Mouse (Mus musculus): Measurements from ENCODE around the gene Snai1. TPM values are rescaled to one million over a fixed set of nuclear protein-coding genes. Genes with fewer than 3 reads are reported as not detected.

The Snai1 gene
- polyA plus RNA-seq, 1 experiment: 48.1 TPM

DNA sequence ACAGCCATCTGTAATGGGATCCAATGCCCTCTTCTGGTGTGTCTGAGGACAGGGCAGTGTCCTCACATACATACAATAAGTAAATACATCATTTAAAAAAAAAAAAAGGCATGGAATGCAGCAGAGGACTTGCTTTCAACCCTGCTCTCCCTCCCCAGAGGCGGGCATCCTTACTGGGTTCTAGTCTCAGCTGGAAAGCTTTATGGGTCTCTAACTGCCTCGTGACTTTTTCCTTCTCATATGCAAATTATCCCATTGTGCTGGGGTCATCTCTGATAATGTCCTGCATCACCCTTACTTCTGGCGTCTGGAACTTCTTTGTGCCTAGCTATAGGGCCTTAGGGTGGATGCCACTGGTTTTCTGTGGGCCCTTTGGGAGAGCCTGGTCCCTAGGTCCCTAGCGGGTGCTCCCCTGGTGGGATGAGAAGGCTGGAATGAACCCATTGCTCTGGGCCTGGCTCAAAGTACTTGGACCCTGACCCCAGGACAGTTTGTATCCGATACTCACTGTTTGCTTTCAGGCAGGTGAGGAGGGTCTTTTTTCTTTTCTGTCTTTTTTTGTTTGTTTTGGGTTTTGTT, 8.0 kb upstream of the Snai1 start:
- TF ChIP-seq MYOG (IDR thresholded peaks at IDR 0.05; ENCODE audit: control insufficient read depth, extremely low read depth, insufficient read length) (no peak), MYOD1 (IDR thresholded peaks at IDR 0.05; ENCODE audit: control insufficient read depth, insufficient read length, low read depth) (no peak), CTCF (IDR thresholded peaks at IDR 0.05; ENCODE audit: control insufficient read depth, insufficient read depth, insufficient read length) (no peak), FOSL1 (IDR thresholded peaks at IDR 0.05; ENCODE audit: insufficient read depth, low read length, poor library complexity, severe bottlenecking) (no peak), USF1 (IDR thresholded peaks at IDR 0.05; ENCODE audit: low read depth) (no peak), CEBPB (IDR thresholded peaks at IDR 0.05; ENCODE audit: low read depth) (no peak), MAX (IDR thresholded peaks at IDR 0.05) (no peak)
- no peaks in the 10 kb centered on the region for H3K79me2 ChIP-seq (ENCODE audit: control insufficient read depth, insufficient read depth)
- H3ac ChIP-seq (ENCODE audit: control insufficient read depth, insufficient read length, low read depth): no peak overlapping the region
- no peak overlapping the region for H3K4me3 ChIP-seq (ENCODE audit: insufficient read depth, poor library complexity, severe bottlenecking)
- H3K36me3 ChIP-seq (ENCODE audit: control insufficient read depth, insufficient read depth): no peaks in the 10 kb centered on the region
- H3K27me3 ChIP-seq (ENCODE audit: control insufficient read depth, insufficient read depth, insufficient read length): no peaks in the 10 kb centered on the region
- H3K79me3 ChIP-seq (ENCODE audit: low read depth): no peaks in the 10 kb centered on the region

DNA sequence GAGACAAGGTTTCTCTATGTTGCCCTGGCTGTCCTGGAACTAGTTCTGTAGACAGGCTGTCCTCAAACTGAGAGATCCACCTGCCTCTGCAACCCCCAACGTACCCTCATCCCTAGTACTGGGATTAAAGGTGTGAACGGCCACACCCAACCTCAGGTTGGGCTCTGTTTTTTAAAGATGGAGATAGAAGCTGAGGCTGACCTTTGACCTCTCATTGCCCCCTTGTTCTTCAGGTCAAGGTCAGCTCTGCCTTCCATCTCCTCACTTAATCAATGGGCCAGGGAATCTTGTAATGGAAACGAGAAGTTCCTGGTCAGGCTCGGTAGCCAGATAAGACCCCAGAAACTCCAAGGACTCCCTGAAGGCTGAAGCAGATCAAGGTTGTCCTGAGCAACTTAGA, 7.5 kb upstream of the Snai1 start:
- no peaks in the 10 kb centered on the region for H3K27me3 ChIP-seq (ENCODE audit: control insufficient read depth, insufficient read depth, insufficient read length)
- no peak overlapping the region for H3K4me3 ChIP-seq (ENCODE audit: insufficient read depth, poor library complexity, severe bottlenecking)
- H3K79me3 ChIP-seq (ENCODE audit: low read depth): no peaks in the 10 kb centered on the region
- H3K36me3 ChIP-seq (ENCODE audit: control insufficient read depth, insufficient read depth): no peaks in the 10 kb centered on the region
- no peak for TF ChIP-seq MYOD1 (IDR thresholded peaks at IDR 0.05; ENCODE audit: control insufficient read depth, insufficient read length, low read depth)
- TF ChIP-seq FOSL1 (IDR thresholded peaks at IDR 0.05; ENCODE audit: insufficient read depth, low read length, poor library complexity, severe bottlenecking): no peak
- TF ChIP-seq USF1 (IDR thresholded peaks at IDR 0.05; ENCODE audit: low read depth): no peak
- TF ChIP-seq MYOG (IDR thresholded peaks at IDR 0.05; ENCODE audit: control insufficient read depth, extremely low read depth, insufficient read length): no peak
- no peak for TF ChIP-seq CTCF (IDR thresholded peaks at IDR 0.05; ENCODE audit: control insufficient read depth, insufficient read depth, insufficient read length)
- TF ChIP-seq MAX (IDR thresholded peaks at IDR 0.05): no peak
- no peak for TF ChIP-seq CEBPB (IDR thresholded peaks at IDR 0.05; ENCODE audit: low read depth)
- H3ac ChIP-seq (ENCODE audit: control insufficient read depth, insufficient read length, low read depth): no peak overlapping the region
- H3K79me2 ChIP-seq (ENCODE audit: control insufficient read depth, insufficient read depth): no peaks in the 10 kb centered on the region

DNA sequence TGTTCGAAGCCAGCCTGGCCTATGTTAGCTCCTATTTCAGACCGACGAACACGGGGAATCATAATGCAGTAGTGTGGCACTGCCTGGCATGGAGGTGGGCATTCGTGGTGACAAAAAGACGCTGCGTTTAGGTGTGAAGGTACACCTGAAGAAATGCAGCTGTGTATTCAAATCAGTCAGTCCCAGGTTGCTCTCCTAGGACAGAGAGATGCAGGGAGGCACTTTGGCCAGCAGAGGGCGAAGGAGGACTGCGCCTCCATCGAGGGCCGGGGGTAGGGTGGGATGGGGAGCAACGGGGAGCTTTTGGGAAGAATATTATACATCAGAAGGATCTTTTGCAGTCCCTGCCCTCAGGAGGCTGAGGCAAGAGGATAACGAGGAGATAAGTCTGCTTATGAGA, 5.9 kb upstream of the Snai1 start:
- H3ac ChIP-seq (ENCODE audit: control insufficient read depth, insufficient read length, low read depth): no peak overlapping the region
- H3K79me2 ChIP-seq (ENCODE audit: control insufficient read depth, insufficient read depth): no peaks in the 10 kb centered on the region
- no peaks in the 10 kb centered on the region for H3K27me3 ChIP-seq (ENCODE audit: control insufficient read depth, insufficient read depth, insufficient read length)
- TF ChIP-seq FOSL1 (IDR thresholded peaks at IDR 0.05; ENCODE audit: insufficient read depth, low read length, poor library complexity, severe bottlenecking) (no peak), CTCF (IDR thresholded peaks at IDR 0.05; ENCODE audit: control insufficient read depth, insufficient read depth, insufficient read length) (peak; percentile 82)
- no peaks in the 10 kb centered on the region for H3K79me3 ChIP-seq (ENCODE audit: low read depth)
- H3K36me3 ChIP-seq (ENCODE audit: control insufficient read depth, insufficient read depth): no peaks in the 10 kb centered on the region
- no peak overlapping the region for H3K4me3 ChIP-seq (ENCODE audit: insufficient read depth, poor library complexity, severe bottlenecking)

DNA sequence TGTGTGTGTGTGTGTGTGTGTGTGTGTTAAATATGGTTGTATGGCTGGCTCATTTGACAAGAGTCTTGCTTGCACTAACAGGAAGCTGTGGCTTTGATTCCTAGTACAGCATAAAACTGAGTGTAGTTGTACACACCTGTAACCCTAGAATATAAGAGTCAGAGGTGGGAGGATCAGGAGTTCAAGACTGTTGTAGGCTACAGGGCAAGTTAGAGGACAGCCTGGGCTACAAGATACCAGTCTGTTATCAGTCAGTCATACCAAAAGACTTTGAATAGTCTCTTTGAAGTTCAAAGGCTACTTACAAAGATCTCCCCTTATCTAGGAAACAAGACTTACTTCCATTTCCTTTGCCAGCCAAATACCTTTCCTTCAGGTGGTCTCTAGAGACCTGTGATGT, 4.1 kb upstream of the Snai1 start:
- Histone ChIP-seq H3K36me3 (ENCODE audit: control insufficient read depth, insufficient read depth) (peaks cover 2% of the 10 kb centered on the region), H3K27me3 (ENCODE audit: control insufficient read depth, insufficient read depth, insufficient read length) (no peaks in the 10 kb centered on the region), H3K79me2 (ENCODE audit: control insufficient read depth, insufficient read depth) (peaks cover 10% of the 10 kb centered on the region), H3K79me3 (ENCODE audit: low read depth) (peaks cover 6% of the 10 kb centered on the region), H3K4me3 (ENCODE audit: insufficient read depth, poor library complexity, severe bottlenecking) (no peak overlapping the region), H3ac (ENCODE audit: control insufficient read depth, insufficient read length, low read depth) (no peak overlapping the region)
- no peak for TF ChIP-seq MAX (IDR thresholded peaks at IDR 0.05)
- no peak for TF ChIP-seq CEBPB (IDR thresholded peaks at IDR 0.05; ENCODE audit: low read depth)
- no peak for TF ChIP-seq MYOG (IDR thresholded peaks at IDR 0.05; ENCODE audit: control insufficient read depth, extremely low read depth, insufficient read length)
- no peak for TF ChIP-seq USF1 (IDR thresholded peaks at IDR 0.05; ENCODE audit: low read depth)
- TF ChIP-seq FOSL1 (IDR thresholded peaks at IDR 0.05; ENCODE audit: insufficient read depth, low read length, poor library complexity, severe bottlenecking): no peak

- peaks cover 26% of the 10 kb centered on the region for H3K36me3 ChIP-seq (ENCODE audit: control insufficient read depth, insufficient read depth)
- TF ChIP-seq MYOG (IDR thresholded peaks at IDR 0.05; ENCODE audit: control insufficient read depth, extremely low read depth, insufficient read length) (no peak), USF1 (IDR thresholded peaks at IDR 0.05; ENCODE audit: low read depth) (no peak), MAX (IDR thresholded peaks at IDR 0.05) (no peak), MYOD1 (IDR thresholded peaks at IDR 0.05; ENCODE audit: control insufficient read depth, insufficient read length, low read depth) (no peak), CEBPB (IDR thresholded peaks at IDR 0.05; ENCODE audit: low read depth) (no peak), CTCF (IDR thresholded peaks at IDR 0.05; ENCODE audit: control insufficient read depth, insufficient read depth, insufficient read length) (no peak), FOSL1 (IDR thresholded peaks at IDR 0.05; ENCODE audit: insufficient read depth, low read length, poor library complexity, severe bottlenecking) (no peak)
- H3K27me3 ChIP-seq (ENCODE audit: control insufficient read depth, insufficient read depth, insufficient read length): no peaks in the 10 kb centered on the region
Observed at GRCm38 (mm10) chr2:167536320-167536945, 1.6 kb upstream of the Snai1 start.

More at GRCm38 (mm10) chr2:167536320-167536945, 1.6 kb upstream of the Snai1 start:
- Histone ChIP-seq H3K79me3 (ENCODE audit: low read depth) (peaks cover 32% of the 10 kb centered on the region), H3K79me2 (ENCODE audit: control insufficient read depth, insufficient read depth) (peaks cover 35% of the 10 kb centered on the region), H3ac (ENCODE audit: control insufficient read depth, insufficient read length, low read depth) (no peak overlapping the region), H3K4me3 (ENCODE audit: insufficient read depth, poor library complexity, severe bottlenecking) (no peak overlapping the region)
